Mouse (Mus musculus) mouse trophoblast stem cell (cell line): ENCODE measurements around the gene Fam50b.

Experiments used
- in situ Hi-C, 2 experiments: fragments of 300-500 bp; cut with MseI, MboI; formaldehyde crosslinking; loops; 2 replicates in 1 of 2; 3 replicates in 1 of 2; pipeline ENCODE4 v1.15.1; 2025

Fam50b gene

GRCm38 (mm10) chr13:34734686-34735085 lies at the start of gene Fam50b:
Gene Fam50b, plus strand, starts transcription at chr13:34734850.
- in situ Hi-C loops, result no loop called here

GRCm38 (mm10) chr13:34685008-34685765 lies 49.5 kb upstream of the Fam50b start:
- in situ Hi-C loops, result no loop called here

GRCm38 (mm10) chr13:34691049-34691448 lies 43.6 kb upstream of the Fam50b start:
- in situ Hi-C loops, result no loop called here

- in situ Hi-C loops, result no loop called here
These were observed 41.5 kb upstream of the Fam50b start for GRCm38 (mm10) chr13:34693111-34693510.

GRCm38 (mm10) chr13:34696734-34697332 lies 37.8 kb upstream of the Fam50b start:
- in situ Hi-C loops, result no loop called here

- in situ Hi-C loops, result no loop called here
These were observed 34.6 kb upstream of the Fam50b start for GRCm38 (mm10) chr13:34700091-34700490.

- in situ Hi-C loops, result no loop called here
These were observed 34.0 kb upstream of the Fam50b start for GRCm38 (mm10) chr13:34700630-34701029.

GRCm38 (mm10) chr13:34703301-34703700 lies 31.3 kb upstream of the Fam50b start:
- in situ Hi-C loops, result no loop called here

GRCm38 (mm10) chr13:34703795-34704194 lies 30.9 kb upstream of the Fam50b start:
- in situ Hi-C loops, result no loop called here

GRCm38 (mm10) chr13:34704835-34705234 lies 29.8 kb upstream of the Fam50b start:
- in situ Hi-C loops, result no loop called here

GRCm38 (mm10) chr13:34708955-34709354 lies 25.7 kb upstream of the Fam50b start:
- in situ Hi-C loops, result no loop called here

- in situ Hi-C loops, result no loop called here
These were observed 25.1 kb upstream of the Fam50b start for GRCm38 (mm10) chr13:34709566-34709965.

- in situ Hi-C loops, result no loop called here
These were observed 23.2 kb upstream of the Fam50b start for GRCm38 (mm10) chr13:34711410-34711809.

GRCm38 (mm10) chr13:34712881-34713280 lies 21.8 kb upstream of the Fam50b start:
- in situ Hi-C loops, result no loop called here

- in situ Hi-C loops, result no loop called here
These were observed 19.2 kb upstream of the Fam50b start for GRCm38 (mm10) chr13:34715437-34715838.

- in situ Hi-C loops, result loop anchor here in 1 of 2 experiments (10.0 kb wide), 1 partner anchor 70 kb away; the partner anchor contains the start of gene Pxdc1
These were observed 9.6 kb upstream of the Fam50b start for GRCm38 (mm10) chr13:34724831-34725592.

GRCm38 (mm10) chr13:34725800-34726476 lies 8.7 kb upstream of the Fam50b start:
- in situ Hi-C loops, result loop anchor here in 1 of 2 experiments (10.0 kb wide), 1 partner anchor 71 kb away; the partner anchor contains the start of gene Pxdc1

GRCm38 (mm10) chr13:34726477-34726805 lies 8.2 kb upstream of the Fam50b start:
- in situ Hi-C loops, result loop anchor here in 1 of 2 experiments (10.0 kb wide), 1 partner anchor 72 kb away; the partner anchor contains the start of gene Pxdc1

GRCm38 (mm10) chr13:34727060-34727459 lies 7.6 kb upstream of the Fam50b start:
- in situ Hi-C loops, result loop anchor here in 1 of 2 experiments (10.0 kb wide), 1 partner anchor 72 kb away; the partner anchor contains the start of gene Pxdc1

- in situ Hi-C loops, result no loop called here
These were observed 3.1 kb upstream of the Fam50b start for GRCm38 (mm10) chr13:34731551-34731950.

- in situ Hi-C loops, result no loop called here
These were observed 870 bp upstream of the Fam50b start for GRCm38 (mm10) chr13:34733780-34734179.
